ENCODE assay signal across 10 mouse cellular contexts in the genomic region with DNA sequence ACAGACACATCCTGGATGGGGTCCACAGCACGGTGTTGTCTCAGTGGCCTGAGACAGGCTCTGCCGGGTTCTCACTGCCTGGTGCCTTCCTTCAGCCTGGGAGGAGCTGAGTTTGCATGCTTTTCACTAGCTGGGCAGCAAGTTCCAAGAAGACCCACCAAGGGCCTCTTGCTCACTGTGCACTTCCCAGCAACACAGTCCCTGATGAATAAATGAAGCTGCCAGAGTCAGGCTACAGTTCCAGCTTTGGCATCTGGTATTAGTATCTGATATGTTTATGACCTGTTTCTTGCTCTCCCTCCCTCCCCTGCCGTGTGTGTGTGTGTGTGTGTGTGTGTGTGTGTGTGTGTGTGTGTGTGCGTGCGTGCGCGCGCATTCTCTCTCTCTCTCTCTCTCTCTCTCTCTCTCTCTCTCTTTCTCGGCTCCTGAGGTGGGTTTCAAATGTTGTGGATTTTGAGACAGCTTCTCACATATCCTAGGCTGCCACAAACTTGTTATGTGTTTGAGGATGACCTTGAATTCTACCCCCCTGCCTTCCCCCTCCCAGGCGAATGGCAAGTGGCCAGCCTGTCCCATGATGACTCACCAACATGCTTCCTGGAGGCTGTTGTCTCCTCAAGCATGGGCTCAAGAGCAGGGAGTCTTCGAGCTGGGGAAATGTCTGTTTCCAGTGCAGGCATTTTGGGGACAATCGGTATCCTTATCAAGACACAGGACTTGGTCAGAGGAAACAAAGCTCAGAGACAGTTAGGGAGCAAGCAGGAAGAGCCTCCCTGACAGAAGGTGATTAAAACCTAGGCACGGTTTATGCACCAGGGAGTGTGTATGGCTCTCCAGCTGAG.
DNase-seq lines count a peak whose midpoint lies in the region; ATAC-seq lines count a peak whose summit lies in the region.
"Had no signal": no experiment of that assay in that cellular context is flagged by ENCODE, and none has a peak within 500 bp of the region (broad histone marks: within the 10 kb centered on the region; RNA-seq: fewer than 3 reads in every experiment).

No protein-coding gene starts in this region.

- H3K9ac ChIP-seq in limb, embryonic 11.5 days (ENCODE audit: low read length), result no peak overlapping the region
- no peak overlapping the region for H3K9ac ChIP-seq in embryonic facial prominence, embryonic 14.5 days (ENCODE audit: low read depth, low read length)

- no peak overlapping the region for H3K4me3 ChIP-seq in limb, embryonic 11.5 days (ENCODE audit: low read depth, low read length)
- no peak overlapping the region for H3K4me3 ChIP-seq in limb, embryonic 10.5 days
- H3K4me3 ChIP-seq in embryonic facial prominence, embryonic 14.5 days (ENCODE audit: low read depth, low read length), result no peak overlapping the region

- no peak overlapping the region for H3K4me2 ChIP-seq in limb, embryonic 11.5 days (ENCODE audit: low read depth, severe bottlenecking)
- no peak overlapping the region for H3K4me2 ChIP-seq in embryonic facial prominence, embryonic 14.5 days (ENCODE audit: low read depth, low read length)

- H3K4me1 ChIP-seq in limb, embryonic 11.5 days (ENCODE audit: control insufficient read depth, insufficient read depth, low read length), result peaks cover 7% of the 10 kb centered on the region; the same call in 1 of the 2 replicates
- peaks cover 18% of the 10 kb centered on the region; the same call in 1 of the 2 replicates for H3K4me1 ChIP-seq in limb, embryonic 10.5 days
- H3K4me1 ChIP-seq in embryonic facial prominence, embryonic 14.5 days (ENCODE audit: control insufficient read depth, insufficient read depth, low read length), result peaks cover 6% of the 10 kb centered on the region; the same call in 1 of the 2 replicates

- H3K27me3 ChIP-seq in limb, embryonic 11.5 days (ENCODE audit: control insufficient read depth, insufficient read depth, low read length), result peaks cover 17% of the 10 kb centered on the region
- peaks cover 87% of the 10 kb centered on the region for H3K27me3 ChIP-seq in limb, embryonic 10.5 days (ENCODE audit: low read depth, poor library complexity, severe bottlenecking)
- peaks cover 44% of the 10 kb centered on the region for H3K27me3 ChIP-seq in embryonic facial prominence, embryonic 14.5 days (replicated peaks; ENCODE audit: control insufficient read depth, insufficient read depth, low read length)

- H3K36me3 ChIP-seq in limb, embryonic 11.5 days (ENCODE audit: control insufficient read depth, insufficient read depth, low read length), result no peaks in the 10 kb centered on the region
- no peaks in the 10 kb centered on the region for H3K36me3 ChIP-seq in limb, embryonic 10.5 days
- H3K36me3 ChIP-seq in embryonic facial prominence, embryonic 14.5 days (ENCODE audit: control insufficient read depth, insufficient read depth, low read length), result no peaks in the 10 kb centered on the region

- intact Hi-C loops in heart, postnatal 10 days (cut with DNase I), result loop anchor here (2.0 to 5.0 kb wide), 2 partner anchors 47 to 81 kb away; partner anchors contain the start of gene Slc16a2

- H3K9me3 ChIP-seq in limb, embryonic 11.5 days (ENCODE audit: control insufficient read depth, low read length), result no peaks in the 10 kb centered on the region
- no peaks in the 10 kb centered on the region for H3K9me3 ChIP-seq in limb, embryonic 10.5 days (replicated peaks)
- H3K9me3 ChIP-seq in embryonic facial prominence, embryonic 14.5 days (ENCODE audit: control insufficient read depth, low read length), result no peaks in the 10 kb centered on the region

- DNase-seq in limb, embryonic 11.5 days (ENCODE audit: low spot score), result no peak
- no peak for DNase-seq in limb, embryonic 10.5 days (ENCODE audit: low spot score)
- DNase-seq in embryonic facial prominence, embryonic 14.5 days (ENCODE audit: low spot score), result peak; percentile 59
- peak; percentile 56 to 65 for DNase-seq in heart, postnatal 10 days
- peak; percentile 69 for DNase-seq in lung, postnatal 10 days
- no peak for DNase-seq in frontal cortex, postnatal 25 days (ENCODE audit: low spot score in 2 of 2)
- no peak for DNase-seq in embryo, embryonic 10 days (ENCODE audit: low spot score)
- DNase-seq: cerebellum, adult 2 months had no signal

- WGBS in limb, embryonic 11.5 days, result 64% methylated on average over 8 of the region's 13 CpGs
- 72% methylated on average over 7 of the region's 13 CpGs for WGBS in limb, embryonic 10.5 days
- 57% methylated on average over 9 of the region's 13 CpGs for WGBS in embryonic facial prominence, embryonic 14.5 days

- ATAC-seq in limb, embryonic 11.5 days (ENCODE audit: insufficient number of reproducible peaks, low FRiP score, low TSS enrichment, low read depth), result 0 out of 2 replicates have a peak, but pooled peaks have one; percentile 21
- ATAC-seq in embryonic facial prominence, embryonic 14.5 days (ENCODE audit: low read depth), result peak; percentile 72; the same call in 1 of the 2 replicates
- ATAC-seq in megakaryocyte progenitor cell, adult 5-6 weeks (replicated peaks; ENCODE audit: poor library complexity), result no peak
- ATAC-seq: hindbrain, embryonic 16.5 days had no signal

- H3K27ac ChIP-seq in limb, embryonic 11.5 days (replicated peaks; ENCODE audit: low read depth, low read length), result no peak overlapping the region; the same call in 1 of the 2 replicates
- no peak overlapping the region for H3K27ac ChIP-seq in limb, embryonic 10.5 days
- peak overlapping the region; percentile 55 for H3K27ac ChIP-seq in embryonic facial prominence, embryonic 14.5 days (replicated peaks; ENCODE audit: low read depth, low read length)

Comparison
In these comparisons a context has a peak if more than half of its experiments do, and no peak if none do; other contexts are left out.
1. DNase-seq: peak in embryonic facial prominence, embryonic 14.5 days (single experiment), heart, postnatal 10 days (2 of 2) and lung, postnatal 10 days (single experiment); none in limb, embryonic 11.5 days (single experiment), limb, embryonic 10.5 days (single experiment), frontal cortex, postnatal 25 days (0 of 2) and embryo, embryonic 10 days (single experiment).